Mouse (Mus musculus): Measurements from ENCODE around the gene Lingo1.

Gene Lingo1

DNA sequence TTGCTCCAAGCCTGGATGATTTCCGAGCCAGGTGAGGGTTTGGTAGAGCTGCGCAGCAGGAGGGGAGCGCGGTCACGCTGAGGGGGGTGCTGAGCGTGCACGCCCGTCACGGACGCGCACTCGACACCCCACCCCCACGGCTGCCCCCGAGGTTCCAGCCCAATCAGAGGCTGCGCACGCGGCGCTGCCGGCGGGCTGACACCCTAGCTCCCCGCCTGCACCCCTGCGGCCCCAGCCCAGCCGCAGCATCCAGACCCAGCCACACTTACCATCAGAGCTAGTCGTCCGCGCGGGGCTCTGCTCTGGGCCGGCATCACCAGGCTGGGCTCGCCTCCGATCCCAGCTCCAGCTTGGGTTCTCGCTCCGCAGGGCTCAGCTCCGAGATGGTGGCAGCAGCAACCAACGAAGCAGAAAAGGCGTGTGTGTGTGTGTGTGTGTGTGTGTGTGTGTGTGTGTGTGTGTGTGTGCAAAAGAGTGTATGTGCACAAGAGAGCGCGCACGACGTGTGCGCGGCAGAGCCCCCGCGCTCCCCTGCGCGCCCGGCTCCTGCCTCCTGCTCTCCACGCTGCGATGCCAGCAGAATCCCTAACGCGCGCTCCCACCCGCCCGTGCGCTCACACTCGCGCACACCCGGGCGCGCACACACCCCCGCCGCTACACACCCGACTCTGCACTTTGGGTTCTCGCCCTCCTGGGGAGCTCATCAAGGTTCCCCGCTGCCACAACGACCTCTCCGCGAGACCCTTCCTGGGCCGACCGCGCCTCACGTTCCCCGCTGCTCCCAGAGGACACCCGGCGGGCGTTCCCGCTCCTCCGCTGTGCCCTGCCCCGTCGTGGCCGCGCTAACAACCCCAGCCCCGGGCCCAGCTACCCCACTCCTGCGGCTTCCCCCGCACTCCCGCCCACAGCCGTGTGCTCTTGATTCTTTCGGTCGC, at the start of gene Lingo1:
Gene Lingo1 (minus strand): TSS at position 748 of the 935 bp plus-strand sequence.
- in situ Hi-C loops (cut with MseI, MboI) = loop anchor here in 1 of 2 experiments (5.0 kb wide), 1 partner anchor 69 kb away; no protein-coding TSS in a partner anchor

DNA sequence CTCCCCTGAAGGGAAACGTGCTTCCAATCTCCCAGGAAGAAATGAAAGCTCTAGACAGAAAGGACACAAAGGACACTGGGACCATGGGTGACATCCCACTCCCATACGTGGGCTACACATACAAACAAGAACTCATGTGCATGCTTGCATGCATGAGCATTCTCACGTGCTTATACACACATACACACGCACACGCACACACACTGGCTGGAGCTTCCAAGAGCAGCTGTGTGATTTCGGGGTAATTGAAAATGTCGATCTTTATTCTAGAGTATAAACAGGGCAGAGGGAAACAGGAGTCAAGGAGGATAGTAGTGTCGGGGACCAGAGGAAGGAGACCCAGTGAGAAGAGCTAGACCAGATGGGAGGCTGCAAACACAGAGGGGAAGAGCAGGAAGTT, 48.4 kb upstream of the Lingo1 start:
- in situ Hi-C loops (cut with MseI, MboI) = no loop called here

GRCm38 (mm10) chr9:56843679-56844188, 47.5 kb upstream of the Lingo1 start:
- in situ Hi-C loops (cut with MseI, MboI) = no loop called here

- in situ Hi-C loops (cut with MseI, MboI) = no loop called here
Measured at GRCm38 (mm10) chr9:56842303-56842719, 46.0 kb upstream of the Lingo1 start.

DNA sequence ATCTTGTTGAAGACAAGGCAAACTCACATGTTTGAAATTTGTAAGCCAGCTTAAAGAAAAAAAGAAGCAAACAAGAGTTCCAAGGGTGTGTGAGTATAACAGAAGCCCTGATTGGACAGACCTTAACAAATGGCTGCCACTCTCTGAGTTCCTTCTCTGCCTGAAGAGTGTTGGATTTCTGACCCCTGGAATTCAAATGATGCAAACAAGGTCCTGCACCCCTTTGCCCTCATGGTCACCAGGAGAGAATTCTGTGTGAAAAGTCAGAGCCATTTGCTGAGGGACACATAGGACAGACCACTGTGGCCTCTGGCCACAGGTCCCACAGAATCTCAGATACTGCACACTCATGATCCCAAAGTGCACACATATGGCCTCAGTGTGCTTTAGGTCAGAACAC, 45.6 kb upstream of the Lingo1 start:
- in situ Hi-C loops (cut with MseI, MboI) = no loop called here

- in situ Hi-C loops (cut with MseI, MboI) = no loop called here
Measured at GRCm38 (mm10) chr9:56840721-56841120, 44.5 kb upstream of the Lingo1 start.

DNA sequence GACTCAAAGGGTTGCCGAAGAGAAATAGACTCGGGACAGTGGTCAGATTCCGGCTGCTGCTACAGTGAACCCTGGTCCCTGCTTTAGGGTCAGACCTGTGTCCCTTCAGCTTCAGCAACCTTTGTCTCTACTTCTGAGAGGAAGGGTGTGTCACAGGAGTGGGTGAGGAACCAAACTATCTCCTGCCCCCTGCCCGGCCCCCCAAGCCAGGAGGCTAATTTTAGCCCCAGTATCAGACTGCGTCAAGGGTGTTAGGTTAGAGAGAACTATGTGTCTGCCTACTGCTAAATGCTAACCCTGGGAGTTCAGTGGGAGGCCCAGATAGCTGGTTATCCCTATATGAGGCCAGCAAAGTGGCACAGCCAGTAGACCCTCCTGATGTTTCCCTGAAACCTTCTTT, 38.9 kb upstream of the Lingo1 start:
- in situ Hi-C loops (cut with MseI, MboI) = no loop called here

DNA sequence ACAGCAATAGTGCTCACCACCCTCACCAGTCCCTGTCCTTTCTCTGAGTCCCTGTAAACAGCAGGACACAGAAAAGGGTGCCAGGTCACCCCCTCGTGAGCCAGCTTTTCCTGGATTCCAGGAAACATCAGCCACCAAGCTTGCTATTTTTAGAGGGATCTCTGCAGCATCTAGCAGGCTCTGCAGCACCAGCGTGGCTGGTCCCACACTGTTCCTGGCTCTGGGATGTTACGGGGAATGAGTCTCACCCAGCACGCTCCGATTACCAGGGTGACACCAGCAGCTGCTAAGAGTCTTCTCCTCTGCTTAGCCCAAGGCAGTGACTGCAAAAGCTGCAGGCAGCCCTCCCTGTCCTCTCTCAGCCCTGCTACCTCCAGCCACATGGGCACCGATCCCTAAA, 36.6 kb upstream of the Lingo1 start:
- in situ Hi-C loops (cut with MseI, MboI) = no loop called here

GRCm38 (mm10) chr9:56831904-56832303, 35.6 kb upstream of the Lingo1 start:
- in situ Hi-C loops (cut with MseI, MboI) = no loop called here

DNA sequence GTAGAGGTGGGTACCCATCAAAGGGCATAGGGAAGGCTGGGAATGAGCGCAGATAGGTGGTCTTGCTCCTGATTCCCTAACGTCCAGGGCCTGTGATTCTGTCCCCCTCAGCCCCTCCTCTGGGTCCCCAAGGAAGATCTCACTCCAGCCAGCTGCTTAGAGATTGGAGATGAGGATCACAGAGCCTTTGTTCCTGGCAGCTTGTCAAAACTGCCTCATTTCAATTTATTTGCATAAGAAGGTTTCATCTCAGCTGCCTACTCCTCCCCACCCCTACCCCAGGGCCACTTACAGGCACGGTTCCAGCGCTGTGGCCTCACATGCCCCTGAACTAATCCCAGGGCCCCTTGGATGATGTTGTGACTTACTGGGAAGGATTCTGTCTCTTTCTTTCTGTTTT, 33.9 kb upstream of the Lingo1 start:
- in situ Hi-C loops (cut with MseI, MboI) = no loop called here

GRCm38 (mm10) chr9:56828841-56829240, 32.6 kb upstream of the Lingo1 start:
- in situ Hi-C loops (cut with MseI, MboI) = no loop called here

DNA sequence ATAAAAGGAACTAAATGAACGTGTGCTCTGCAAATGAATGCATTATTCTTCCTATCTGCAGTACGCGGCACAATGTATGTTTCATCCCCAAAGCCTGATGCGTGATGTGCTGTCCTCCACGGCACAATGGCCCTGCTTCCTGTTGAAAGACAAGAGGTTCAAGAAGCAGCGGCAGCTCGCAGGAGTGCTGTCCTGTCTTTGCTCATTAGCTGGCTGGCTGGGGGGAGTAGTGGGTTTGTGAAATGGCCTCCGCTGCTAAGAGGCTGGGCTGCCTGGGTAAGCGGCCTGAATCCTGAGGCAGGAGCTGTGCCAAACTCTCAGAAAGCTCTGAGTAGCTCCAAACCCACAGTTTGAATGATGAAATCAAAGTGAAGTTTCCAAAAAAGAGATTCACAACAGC, 31.9 kb upstream of the Lingo1 start:
- in situ Hi-C loops (cut with MseI, MboI) = no loop called here

- in situ Hi-C loops (cut with MseI, MboI) = no loop called here
Measured at GRCm38 (mm10) chr9:56825476-56826213, 29.4 kb upstream of the Lingo1 start.

DNA sequence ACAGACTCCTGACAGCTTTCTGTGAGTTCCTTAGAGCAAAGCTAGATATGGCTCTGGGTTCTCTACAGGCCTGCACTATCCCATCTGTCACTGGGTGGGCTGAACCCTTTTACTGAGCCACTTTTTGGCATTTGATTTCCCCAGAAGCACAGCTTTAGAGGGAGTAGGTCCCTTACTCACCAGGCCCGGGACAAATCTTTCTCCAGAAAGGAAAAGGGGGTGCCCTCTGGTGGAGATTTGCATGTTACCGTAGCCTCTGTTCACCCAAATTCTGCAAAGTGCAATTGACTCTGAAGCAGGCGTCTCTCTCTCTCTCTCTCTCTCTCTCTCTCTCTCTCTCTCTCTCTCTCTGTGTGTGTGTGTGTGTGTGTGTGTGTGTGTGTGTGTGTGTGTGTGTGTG, 28.6 kb upstream of the Lingo1 start:
- in situ Hi-C loops (cut with MseI, MboI) = no loop called here

- in situ Hi-C loops (cut with MseI, MboI) = no loop called here
Measured at GRCm38 (mm10) chr9:56810916-56811315, 14.6 kb upstream of the Lingo1 start.

DNA sequence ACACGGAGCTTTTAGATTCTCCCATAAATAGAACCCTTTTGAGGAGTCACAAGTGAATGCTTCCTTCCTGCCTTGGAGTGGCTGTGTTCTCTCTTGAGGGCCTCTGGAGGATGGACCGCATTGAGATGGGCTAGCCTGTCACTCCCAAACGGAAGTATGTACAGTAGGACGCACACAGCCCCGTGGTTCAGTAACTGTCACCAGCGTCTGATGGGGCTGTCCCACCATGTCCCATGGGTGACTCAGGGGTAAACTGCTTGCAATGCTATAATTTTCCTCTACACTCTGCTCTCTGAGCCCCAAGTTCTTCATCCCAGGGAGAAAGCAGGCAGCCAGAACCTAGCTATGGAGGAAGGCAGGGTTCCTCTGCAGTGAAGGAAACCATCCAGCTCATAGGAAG, 11.7 kb upstream of the Lingo1 start:
- in situ Hi-C loops (cut with MseI, MboI) = no loop called here

DNA sequence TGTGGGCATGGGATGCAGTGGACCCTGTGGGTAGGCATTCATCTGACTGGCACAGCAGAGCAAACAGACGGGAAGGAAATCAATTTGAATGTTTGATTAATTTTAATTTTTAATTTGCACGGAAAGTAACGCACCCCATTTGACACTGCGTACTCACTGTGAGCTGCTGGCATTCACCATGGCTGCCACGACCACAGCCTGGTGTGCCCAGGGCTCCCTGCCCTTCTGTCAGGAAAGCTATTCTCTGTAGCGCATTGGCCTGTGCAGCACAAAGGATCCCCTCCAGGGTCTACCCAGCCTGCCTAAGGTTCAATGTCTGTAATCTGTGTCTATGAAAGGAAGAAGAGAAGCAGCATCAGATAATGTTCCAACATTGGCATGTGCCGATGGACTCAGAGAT, 6.9 kb upstream of the Lingo1 start:
- in situ Hi-C loops (cut with MseI, MboI) = no loop called here

- in situ Hi-C loops (cut with MseI, MboI) = loop anchor here in 1 of 2 experiments (5.0 kb wide), 1 partner anchor 71 kb away; no protein-coding TSS in a partner anchor
Measured at GRCm38 (mm10) chr9:56797876-56798275, 1.6 kb upstream of the Lingo1 start.

GRCm38 (mm10) chr9:56796656-56797131, 426 bp upstream of the Lingo1 start:
- in situ Hi-C loops (cut with MseI, MboI) = loop anchor here in 1 of 2 experiments (5.0 kb wide), 1 partner anchor 69 kb away; no protein-coding TSS in a partner anchor

DNA sequence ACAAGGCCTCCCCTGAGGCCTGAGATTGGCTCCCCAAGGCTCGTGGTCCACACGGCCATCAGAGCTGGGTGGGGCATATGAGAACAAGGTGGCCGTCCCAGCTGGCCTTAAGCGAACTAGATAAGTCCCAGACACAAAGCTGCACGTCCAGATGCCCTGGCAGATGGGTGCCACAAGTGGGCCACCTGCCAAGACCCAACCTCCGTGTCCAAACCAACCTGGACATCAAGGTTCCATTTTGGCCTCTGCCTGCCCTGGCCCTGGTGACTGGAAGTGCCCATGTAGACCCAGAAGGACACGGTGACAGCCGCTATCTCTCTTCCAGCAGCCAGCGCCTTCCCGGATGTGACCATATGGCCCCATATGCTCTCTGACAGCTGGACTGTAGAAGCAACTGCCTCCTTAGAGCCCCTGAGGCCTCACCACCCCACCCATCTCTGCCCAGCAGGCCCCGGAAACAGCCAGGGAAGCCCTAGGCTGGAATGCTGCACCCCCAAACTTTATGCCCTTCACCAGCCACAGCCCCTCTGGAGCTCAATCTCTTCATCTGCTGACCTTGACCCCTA, 4.5 kb downstream of the Lingo1 start:
- in situ Hi-C loops (cut with MseI, MboI) = no loop called here

GRCm38 (mm10) chr9:56784576-56784975, 11.7 kb downstream of the Lingo1 start:
- in situ Hi-C loops (cut with MseI, MboI) = no loop called here
